Mouse (Mus musculus) hindbrain, postnatal 0 days (tissue): ENCODE data around the gene Arpc3. TPM values are rescaled to one million over a fixed set of nuclear protein-coding genes. Genes with fewer than 3 reads are reported as not detected.

ENCODE experiments used
- ATAC-seq: fragments of 200-750 bp; cut with Nextera tagmentation; 2 replicates; pipeline ENCODE4 v1.8.0; 2017; ENCODE audit warnings: mild to moderate bottlenecking, moderate TSS enrichment, moderate library complexity
- DNase-seq: peaks from one replicate; pipeline ENCODE4 v3.0.0-alpha.2; 2015; ENCODE audit warnings: low spot score
- H3K27ac ChIP-seq: fragments of 300-500 bp; sonication (generic); 2 replicates; pipeline ENCODE4 v1.5.1; 2014; ENCODE audit warnings: mild to moderate bottlenecking
- H3K27me3 ChIP-seq: fragments of 300-500 bp; sonication (generic); 2 replicates; pipeline ENCODE4 v1.6.1; 2014; ENCODE audit warnings: low read length, mixed read lengths; ENCODE audit not compliant: insufficient read depth
- H3K36me3 ChIP-seq: fragments of 300-500 bp; sonication (generic); 2 replicates; pipeline ENCODE4 v1.6.1; 2014; ENCODE audit warnings: low read length, mixed read lengths; ENCODE audit not compliant: insufficient read depth
- H3K4me1 ChIP-seq: fragments of 300-500 bp; sonication (generic); 2 replicates; pipeline ENCODE4 v1.6.1; 2014; ENCODE audit warnings: antibody characterized with exemption, low read length, mixed read lengths; ENCODE audit not compliant: insufficient read depth
- H3K4me2 ChIP-seq: fragments of 300-500 bp; sonication (generic); 2 replicates; pipeline ENCODE4 v1.6.1; 2014; ENCODE audit warnings: low read depth, mild to moderate bottlenecking, low read length, moderate library complexity, mixed read lengths
- H3K4me3 ChIP-seq: fragments of 300-500 bp; sonication (generic); 2 replicates; pipeline ENCODE4 v1.5.1; 2014; ENCODE audit warnings: low read length
- H3K9ac ChIP-seq: fragments of 300-500 bp; sonication (generic); replicated peaks from 2 replicates; pipeline ENCODE4 v1.6.1; 2014; ENCODE audit warnings: mild to moderate bottlenecking, low read length, moderate library complexity, mixed read lengths
- H3K9me3 ChIP-seq: fragments of 300-500 bp; sonication (generic); 2 replicates; pipeline ENCODE4 v1.6.1; 2016; ENCODE audit warnings: low read length, mixed read lengths
- CTCF ChIP-seq: IDR thresholded peaks from 2 replicates; pipeline ENCODE4 v1.5.1; 2016; ENCODE audit warnings: antibody characterized with exemption, control low read depth, low read depth
- WGBS: fragments of 180-500 bp; shearing (Covaris S2); extraction: QIAGEN DNeasy Blood & Tissue Kit; methylation state at CpG from one replicate; pipeline ENCODE4 v1.1.7; 2014; 5-methylcytosine and 5-hydroxymethylcytosine counted together
- polyA plus RNA-seq: library from polyadenylated mRNA; unstranded; fragments of >200 nt; fragmentation: Nextera tagmentation; extraction: Ambion mirVana; gene quantifications from 2 replicates; pipeline ENCODE4 v1.2.1, GENCODE M21; 2015
- total RNA-seq: library from RNA; depleted of rRNA; stranded (reverse); fragments of >200 nt; gene quantifications from 2 replicates; pipeline ENCODE4 v1.2.3, GENCODE M21; 2014

Gene Arpc3
- total and polyA plus RNA-seq, 2 experiments from 2014 or later, result 144 to 163 TPM

DNA sequence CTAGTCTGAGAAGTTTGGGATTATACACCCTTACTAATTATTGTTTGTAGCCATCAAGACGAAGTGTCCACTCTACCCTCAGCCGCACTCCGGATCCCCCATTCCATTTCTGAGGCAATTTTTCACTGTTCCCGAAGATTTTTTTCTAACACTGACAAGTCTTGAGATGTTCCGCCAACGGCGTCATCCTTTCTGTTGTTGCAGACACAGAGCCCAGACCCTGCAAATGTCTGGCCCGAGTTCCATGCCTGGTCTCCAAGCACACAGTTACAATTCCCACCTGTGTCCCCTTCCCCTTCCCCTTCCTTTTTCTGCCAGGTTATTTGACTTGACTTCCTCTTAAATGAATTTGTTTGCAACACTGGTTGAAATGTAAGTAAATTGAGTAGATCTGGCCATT lies 8.2 kb downstream of the Arpc3 start:
- no peaks in the 10 kb centered on the region for H3K27me3 ChIP-seq
- no peaks in the 10 kb centered on the region for H3K4me1 ChIP-seq
- 93% methylated on average over 8 of the region's 8 CpGs for WGBS
- no peaks in the 10 kb centered on the region for H3K9me3 ChIP-seq
- ATAC-seq (no peak), DNase-seq (no peak)
- no peak overlapping the region for H3K4me3 ChIP-seq
- H3K9ac ChIP-seq, result no peak overlapping the region
- no peak for TF ChIP-seq CTCF
- no peak overlapping the region for H3K27ac ChIP-seq
- peaks cover 24% of the 10 kb centered on the region for H3K36me3 ChIP-seq
- H3K4me2 ChIP-seq, result no peak overlapping the region

DNA sequence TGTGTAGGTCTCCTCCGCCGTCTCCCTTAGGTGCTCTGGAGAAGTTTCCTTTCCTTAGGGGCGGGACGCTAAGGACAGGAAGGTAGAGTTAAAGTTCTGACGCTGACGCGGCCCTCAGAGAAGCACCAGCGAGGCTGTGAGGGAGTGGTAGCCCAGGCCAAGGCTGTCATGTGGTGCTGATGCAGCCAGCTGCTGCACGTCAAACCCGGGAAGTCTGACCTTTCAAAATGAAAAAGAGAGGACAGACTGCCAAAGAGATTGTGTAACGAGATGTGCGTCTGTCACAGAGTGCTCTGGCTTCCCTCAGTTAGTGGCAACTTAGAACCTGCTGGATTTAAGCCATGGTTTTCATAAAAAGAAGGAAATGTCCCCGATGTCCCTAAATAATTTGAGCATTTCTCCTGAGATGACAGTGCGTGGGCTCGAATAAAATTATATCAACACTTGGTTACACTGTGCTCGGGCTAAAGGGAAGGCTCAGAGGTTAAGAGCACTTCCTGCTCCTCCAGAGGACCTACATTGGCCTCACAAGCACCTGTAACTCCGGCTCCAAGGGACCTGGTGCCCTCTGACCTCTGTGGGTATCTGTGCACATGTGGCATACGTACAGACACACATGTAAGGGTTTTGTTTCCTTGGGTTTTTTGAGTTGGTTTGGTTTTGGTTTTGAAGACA lies 9.1 kb downstream of the Arpc3 start:
- H3K36me3 ChIP-seq, result peaks cover 33% of the 10 kb centered on the region
- H3K27me3 ChIP-seq, result no peaks in the 10 kb centered on the region
- no peak overlapping the region for H3K4me2 ChIP-seq
- no peak overlapping the region for H3K4me3 ChIP-seq
- no peak overlapping the region for H3K9ac ChIP-seq
- no peaks in the 10 kb centered on the region for H3K4me1 ChIP-seq
- H3K9me3 ChIP-seq, result no peaks in the 10 kb centered on the region
- ATAC-seq (no peak), DNase-seq (no peak)
- H3K27ac ChIP-seq, result no peak overlapping the region
- TF ChIP-seq CTCF, result no peak
- WGBS, result 84% methylated on average over 18 of the region's 18 CpGs

DNA sequence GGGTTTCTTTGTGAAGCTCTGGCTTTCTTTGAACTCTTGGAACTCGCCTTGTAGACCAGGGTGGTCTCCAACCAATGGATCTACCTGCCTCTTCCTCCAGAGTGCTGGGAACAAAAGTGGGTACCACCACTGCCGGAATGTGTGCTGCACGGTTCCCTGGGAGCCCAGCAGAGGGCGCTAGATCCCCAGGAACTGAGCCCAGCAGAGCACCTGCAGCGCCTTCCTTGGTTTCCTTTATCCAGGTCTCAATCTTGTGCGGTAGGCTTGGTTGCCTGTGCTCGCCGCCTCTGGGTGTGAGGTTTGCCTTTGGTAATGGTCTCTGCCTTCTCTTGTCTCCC lies 9.6 kb downstream of the Arpc3 start:
- DNase-seq (peak; percentile 76), ATAC-seq (no peak)
- Histone ChIP-seq H3K4me3 (no peak overlapping the region), H3K27me3 (no peaks in the 10 kb centered on the region), H3K27ac (no peak overlapping the region), H3K9me3 (no peaks in the 10 kb centered on the region), H3K4me2 (no peak overlapping the region), H3K4me1 (no peaks in the 10 kb centered on the region), H3K9ac (no peak overlapping the region), H3K36me3 (peaks cover 35% of the 10 kb centered on the region)
- peak; percentile 96 for TF ChIP-seq CTCF
- WGBS, result 17% methylated on average over 8 of the region's 8 CpGs

DNA sequence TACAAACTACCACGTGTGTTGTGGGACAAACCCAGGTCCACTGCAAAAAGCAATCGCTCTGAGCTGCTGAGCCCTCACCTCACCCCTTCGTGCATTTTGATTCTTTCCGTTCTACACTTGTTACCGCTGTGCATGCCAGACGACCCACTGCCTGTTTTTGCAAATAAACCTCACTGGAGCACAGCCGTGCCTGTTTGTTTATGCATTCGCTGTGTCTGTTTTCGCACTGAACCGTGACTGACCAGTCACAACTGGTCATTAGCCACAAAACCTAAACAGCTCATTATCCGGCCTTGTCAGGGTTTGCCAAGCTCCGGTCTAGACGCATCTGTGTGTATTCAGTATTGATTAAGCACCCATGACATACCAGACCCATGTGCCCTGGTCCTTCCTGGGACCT lies 10.5 kb downstream of the Arpc3 start:
- H3K9ac ChIP-seq, result no peak overlapping the region
- WGBS, result 66% methylated on average over 13 of the region's 13 CpGs
- no peak for TF ChIP-seq CTCF
- H3K9me3 ChIP-seq, result no peaks in the 10 kb centered on the region
- ATAC-seq, result no peak
- DNase-seq, result peak; percentile 16
- peak overlapping the region; percentile 66 for H3K27ac ChIP-seq
- no peak overlapping the region for H3K4me2 ChIP-seq
- H3K4me1 ChIP-seq, result no peaks in the 10 kb centered on the region
- no peaks in the 10 kb centered on the region for H3K27me3 ChIP-seq
- H3K36me3 ChIP-seq, result peaks cover 30% of the 10 kb centered on the region
- no peak overlapping the region for H3K4me3 ChIP-seq

DNA sequence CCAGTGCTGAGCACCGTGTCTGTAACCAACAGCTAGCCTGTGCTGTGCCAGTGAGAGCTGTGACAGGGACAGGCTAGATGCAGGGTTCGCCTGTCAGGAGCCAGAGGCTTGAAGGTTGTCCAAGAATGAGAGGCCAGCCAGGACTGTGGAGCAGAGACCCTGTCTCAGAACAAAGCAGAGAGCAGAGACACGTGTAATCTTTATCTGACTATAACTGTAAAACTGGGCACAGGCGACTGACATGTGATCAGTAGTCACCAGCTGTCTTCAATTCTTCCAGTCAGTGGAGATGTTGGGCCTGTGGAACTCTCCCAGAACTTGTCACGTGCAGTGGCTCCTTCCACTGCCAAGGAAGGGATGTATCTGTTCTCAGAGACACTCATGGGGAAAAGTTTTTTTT lies 11.1 kb downstream of the Arpc3 start:
- peak overlapping the region; percentile 66 for H3K27ac ChIP-seq
- H3K4me1 ChIP-seq, result no peaks in the 10 kb centered on the region
- no peaks in the 10 kb centered on the region for H3K27me3 ChIP-seq
- DNase-seq (peak; percentile 72), ATAC-seq (peak; percentile 80)
- WGBS, result 71% methylated on average over 5 of the region's 5 CpGs
- H3K36me3 ChIP-seq, result peaks cover 24% of the 10 kb centered on the region
- H3K9me3 ChIP-seq, result no peaks in the 10 kb centered on the region
- no peak for TF ChIP-seq CTCF
- H3K4me3 ChIP-seq, result no peak overlapping the region
- no peak overlapping the region for H3K9ac ChIP-seq
- H3K4me2 ChIP-seq, result no peak overlapping the region

DNA sequence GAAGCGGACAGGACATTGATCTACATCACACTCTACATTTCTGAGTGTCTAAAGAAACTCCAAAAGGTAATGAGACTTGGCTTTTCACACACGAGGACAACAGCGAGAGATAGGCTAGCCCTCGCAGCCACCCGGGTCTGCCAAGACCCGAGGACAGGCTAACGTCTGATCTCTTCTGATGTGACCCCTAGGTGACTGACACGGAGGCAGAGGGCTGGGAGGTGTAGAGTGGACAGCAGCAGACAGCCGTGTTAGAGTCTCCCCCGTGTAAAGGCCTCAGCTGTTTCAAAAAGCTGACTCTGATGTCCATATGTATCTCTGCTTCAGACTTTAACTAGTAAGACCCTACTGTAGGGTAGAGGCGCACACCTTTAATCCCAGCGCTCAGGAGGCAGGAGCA lies 11.7 kb downstream of the Arpc3 start:
- no peak overlapping the region for H3K4me2 ChIP-seq
- no peaks in the 10 kb centered on the region for H3K9me3 ChIP-seq
- H3K27me3 ChIP-seq, result no peaks in the 10 kb centered on the region
- no peak overlapping the region for H3K9ac ChIP-seq
- TF ChIP-seq CTCF, result no peak
- ATAC-seq (no peak), DNase-seq (no peak)
- H3K4me1 ChIP-seq, result no peaks in the 10 kb centered on the region
- 88% methylated on average over 12 of the region's 12 CpGs for WGBS
- no peak overlapping the region for H3K4me3 ChIP-seq
- H3K36me3 ChIP-seq, result peaks cover 22% of the 10 kb centered on the region
- no peak overlapping the region for H3K27ac ChIP-seq

DNA sequence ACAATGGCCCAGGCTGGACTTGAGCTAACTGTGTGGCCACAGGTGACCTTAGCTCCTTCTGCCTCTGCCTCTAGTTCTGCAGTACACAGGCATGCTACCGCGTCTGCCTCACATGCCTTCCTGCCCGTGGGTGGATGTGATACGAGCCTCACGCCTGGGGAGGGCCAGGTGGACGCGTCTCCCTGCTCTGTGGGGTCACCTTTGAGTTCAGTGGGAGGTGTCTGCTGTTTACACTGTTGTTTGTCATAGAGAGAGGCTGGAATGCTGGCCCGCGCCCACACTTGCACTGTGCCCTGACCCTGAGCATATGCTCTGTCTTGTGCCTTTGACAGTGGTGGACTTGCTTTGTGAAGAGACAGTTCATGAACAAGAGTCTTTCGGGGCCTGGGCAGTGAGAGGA lies 13.9 kb downstream of the Arpc3 start:
- Histone ChIP-seq H3K4me3 (no peak overlapping the region), H3K27me3 (no peaks in the 10 kb centered on the region), H3K4me1 (no peaks in the 10 kb centered on the region), H3K9me3 (no peaks in the 10 kb centered on the region), H3K27ac (no peak overlapping the region), H3K4me2 (no peak overlapping the region), H3K36me3 (peaks cover 18% of the 10 kb centered on the region), H3K9ac (no peak overlapping the region)
- ATAC-seq (no peak), DNase-seq (no peak)
- WGBS, result 88% methylated on average over 10 of the region's 10 CpGs
- no peak for TF ChIP-seq CTCF
